In the genomic region with DNA sequence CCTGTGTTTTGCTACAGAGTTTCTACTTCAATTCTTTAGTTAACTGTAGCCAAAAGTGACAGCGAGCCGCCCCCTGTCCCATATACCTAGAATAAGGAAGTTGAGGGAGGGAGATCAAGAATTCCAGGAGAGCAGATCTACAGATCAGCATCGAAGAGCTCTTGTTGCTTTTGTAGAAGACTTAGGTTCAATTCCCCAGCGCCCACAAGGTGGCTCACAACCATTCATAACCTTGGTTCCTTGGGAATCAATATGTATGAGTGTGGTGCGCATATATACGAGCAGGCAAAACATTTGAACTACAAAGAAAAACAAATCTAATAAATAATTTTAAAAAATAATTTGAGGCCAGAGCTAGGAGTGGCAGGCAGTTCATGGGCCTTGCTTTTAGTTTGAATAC, we compare ENCODE assay signal across 26 mouse cellular contexts. TPM values are rescaled to one million over a fixed set of nuclear protein-coding genes. Genes with fewer than 3 reads are reported as not detected.
DNase-seq lines count a peak whose midpoint lies in the region; ATAC-seq and TF ChIP-seq lines count a peak whose summit lies in the region.
"Had no signal": no experiment of that assay in that cellular context is flagged by ENCODE, and none has a peak within 500 bp of the region (broad histone marks: within the 10 kb centered on the region; RNA-seq: fewer than 3 reads in every experiment).

No protein-coding gene starts in this region.

- no peak overlapping the region for H3K4me2 ChIP-seq in midbrain, postnatal 0 days (ENCODE audit: low read depth, low read length, poor library complexity, severe bottlenecking)
- no peak overlapping the region for H3K4me2 ChIP-seq in midbrain, embryonic 15.5 days
- H3K4me2 ChIP-seq in CH12.LX (ENCODE audit: insufficient read depth, low read depth, poor library complexity, severe bottlenecking) (no peak overlapping the region), myocyte (ENCODE audit: low read depth) (peak overlapping the region; percentile 93)
- H3K4me2 ChIP-seq in heart, embryonic 12.5 days = no peak overlapping the region
- H3K4me2 ChIP-seq: heart, embryonic 15.5 days; hindbrain, embryonic 14.5 days had no signal

- TF ChIP-seq RAD21 in CH12.LX (IDR thresholded peaks at IDR 0.05; ENCODE audit: low read depth, low read length) = peak; percentile 25

- no peaks in the 10 kb centered on the region for H3K79me2 ChIP-seq in CH12.LX (replicated peaks; ENCODE audit: control insufficient read depth, extremely low read depth, insufficient read depth, poor library complexity, severe bottlenecking)
- H3K79me2 ChIP-seq in myocyte (ENCODE audit: control insufficient read depth, insufficient read depth) = no peaks in the 10 kb centered on the region

- ATAC-seq in midbrain, postnatal 0 days (ENCODE audit: low FRiP score) = no peak
- ATAC-seq in midbrain, embryonic 15.5 days (replicated peaks) = no peak
- ATAC-seq in heart, embryonic 12.5 days (ENCODE audit: insufficient number of reproducible peaks, low FRiP score) = no peak
- ATAC-seq: forebrain, embryonic 14.5 days; intestine, embryonic 16.5 days had no signal

- in situ Hi-C loops in CH12.LX (cut with MboI; ENCODE audit: low pct_ligation_motif_present, low pct_unique_long_range_greater_than_20kb, low sequenced_read_pairs) = no loop called here

- no peak for TF ChIP-seq EP300 in CH12.LX (IDR thresholded peaks at IDR 0.05; ENCODE audit: low read length)

- H3K27ac ChIP-seq in midbrain, postnatal 0 days (ENCODE audit: low read depth, low read length) = no peak overlapping the region
- no peak overlapping the region for H3K27ac ChIP-seq in midbrain, embryonic 15.5 days
- no peak overlapping the region for H3K27ac ChIP-seq in CH12.LX (ENCODE audit: insufficient read depth, low read depth)
- H3K27ac ChIP-seq in heart, embryonic 12.5 days (ENCODE audit: poor library complexity, severe bottlenecking) = no peak overlapping the region
- H3K27ac ChIP-seq: embryonic facial prominence, embryonic 10.5 days; forebrain, embryonic 10.5 days; gastrocnemius, adult 2 months; heart, embryonic 15.5 days; hindbrain, embryonic 14.5 days had no signal

- no peak for DNase-seq in midbrain, postnatal 0 days (ENCODE audit: low spot score)
- DNase-seq in CH12.LX (ENCODE audit: extremely low read depth) (no peak), MN1 (ENCODE audit: low spot score) (peak; percentile 57)
- DNase-seq in cerebellum, adult 8-10 months = no peak
- DNase-seq: adrenal gland, adult 8-10 months; cerebellum, adult 11 months; cerebellum, adult 9-10 months; cerebellum, postnatal 36 days had no signal

- H3K9me3 ChIP-seq in midbrain, postnatal 0 days (ENCODE audit: low read length) = no peaks in the 10 kb centered on the region
- H3K9me3 ChIP-seq in midbrain, embryonic 15.5 days = no peaks in the 10 kb centered on the region
- H3K9me3 ChIP-seq in CH12.LX (replicated peaks; ENCODE audit: low read length) = peaks cover 6% of the 10 kb centered on the region
- peaks cover 4% of the 10 kb centered on the region for H3K9me3 ChIP-seq in heart, embryonic 12.5 days (replicated peaks)
- H3K9me3 ChIP-seq: embryonic facial prominence, embryonic 10.5 days; forebrain, embryonic 10.5 days; heart, embryonic 15.5 days had no signal

- 32% methylated on average over 6 of the region's 6 CpGs for WGBS in midbrain, postnatal 0 days
- WGBS in midbrain, embryonic 15.5 days = 32% methylated on average over 6 of the region's 6 CpGs
- 27% methylated on average over 6 of the region's 6 CpGs for WGBS in heart, embryonic 12.5 days

- H3K9ac ChIP-seq in midbrain, postnatal 0 days (replicated peaks; ENCODE audit: low read length, poor library complexity, severe bottlenecking) = no peak overlapping the region
- no peak overlapping the region for H3K9ac ChIP-seq in midbrain, embryonic 15.5 days
- no peak overlapping the region for H3K9ac ChIP-seq in CH12.LX (ENCODE audit: insufficient read depth, low read depth)
- no peak overlapping the region for H3K9ac ChIP-seq in heart, embryonic 12.5 days
- H3K9ac ChIP-seq: heart, embryonic 15.5 days; hindbrain, embryonic 14.5 days had no signal

- peaks cover 3% of the 10 kb centered on the region; the same call in 1 of the 2 replicates for H3K4me1 ChIP-seq in midbrain, postnatal 0 days (ENCODE audit: insufficient read depth, low read length)
- H3K4me1 ChIP-seq in midbrain, embryonic 15.5 days = peaks cover 23% of the 10 kb centered on the region
- peaks cover 6 to 30% of the 10 kb centered on the region in 2 experiments for H3K4me1 ChIP-seq in CH12.LX (ENCODE audit: control insufficient read depth in 1 of 2, insufficient read depth in 2 of 2)
- H3K4me1 ChIP-seq in heart, embryonic 12.5 days (replicated peaks) = peaks cover 40% of the 10 kb centered on the region

- TF ChIP-seq POLR2A in CH12.LX (IDR thresholded peaks at IDR 0.05; ENCODE audit: low read depth, low read length) (no peak), myocyte (IDR thresholded peaks at IDR 0.05; ENCODE audit: insufficient read length, low read depth) (no peak)

- peaks cover 56% of the 10 kb centered on the region for H3K27me3 ChIP-seq in midbrain, postnatal 0 days (ENCODE audit: insufficient read depth, low read length)
- H3K27me3 ChIP-seq in midbrain, embryonic 15.5 days (replicated peaks) = peaks cover 76% of the 10 kb centered on the region
- H3K27me3 ChIP-seq in CH12.LX (replicated peaks) (peaks cover 2% of the 10 kb centered on the region), myocyte (ENCODE audit: control insufficient read depth, insufficient read depth, insufficient read length) (no peaks in the 10 kb centered on the region)
- H3K27me3 ChIP-seq in heart, embryonic 12.5 days (replicated peaks) = peaks cover 81% of the 10 kb centered on the region

- no peak overlapping the region for H3K4me3 ChIP-seq in midbrain, postnatal 0 days (ENCODE audit: low read depth, low read length)
- H3K4me3 ChIP-seq in midbrain, embryonic 15.5 days = no peak overlapping the region
- H3K4me3 ChIP-seq in CH12.LX (replicated peaks in 1 of 3; ENCODE audit: low read depth in 2 of 3, low read length in 2 of 3, poor library complexity in 1 of 3) = no peak overlapping the region
- H3K4me3 ChIP-seq in myocyte = no peak overlapping the region
- no peak overlapping the region for H3K4me3 ChIP-seq in heart, embryonic 12.5 days
- H3K4me3 ChIP-seq: erythroblast, embryonic 14.5 days; forebrain, embryonic 10.5 days; gastrocnemius, adult 2 months; heart, embryonic 15.5 days had no signal

- peak; percentile 23; the same call in 1 of the 2 replicates for TF ChIP-seq CTCF in midbrain, postnatal 0 days (IDR thresholded peaks at IDR 0.05)
- TF ChIP-seq CTCF in CH12.LX (conservative IDR thresholded peaks at IDR 0.05 in 1 of 2, IDR thresholded peaks at IDR 0.05 in 1 of 2; ENCODE audit: low read depth in 2 of 2, low read length in 2 of 2) = peak in 1 of 2 experiments; percentile 58; a peak in 2 of 4 replicates

- no peak overlapping the region for H3ac ChIP-seq in myocyte (ENCODE audit: control insufficient read depth, insufficient read length)

- dilution Hi-C loops in CH12.LX (cut with MboI; ENCODE audit: extremely low pct_ligation_motif_present, extremely low pct_unique_long_range_greater_than_20kb, low sequenced_read_pairs) = no loop called here

- H3K36me3 ChIP-seq in midbrain, postnatal 0 days (ENCODE audit: insufficient read depth, low read length) = no peaks in the 10 kb centered on the region
- no peaks in the 10 kb centered on the region for H3K36me3 ChIP-seq in midbrain, embryonic 15.5 days (replicated peaks)
- no peaks in the 10 kb centered on the region for H3K36me3 ChIP-seq in CH12.LX (replicated peaks in 1 of 2; ENCODE audit: control insufficient read depth in 1 of 2, insufficient read depth in 1 of 2, low read length in 1 of 2)
- H3K36me3 ChIP-seq in myocyte (ENCODE audit: control insufficient read depth, insufficient read depth) = no peaks in the 10 kb centered on the region
- no peaks in the 10 kb centered on the region for H3K36me3 ChIP-seq in heart, embryonic 12.5 days
- H3K36me3 ChIP-seq: embryonic facial prominence, embryonic 10.5 days; forebrain, embryonic 10.5 days; heart, embryonic 15.5 days had no signal

RNA-seq across cellular contexts. Expression of a gene that starts 3.2 kb away (rescaled TPM):
- 0.38 and 1.5 TPM in 2 replicates for total RNA-seq in midbrain, postnatal 0 days (2014; rRNA removed)
- not detected in 2 replicates for polyA plus RNA-seq in midbrain, postnatal 0 days (2015; fragmentation: Nextera tagmentation; extraction: Ambion mirVana)
- polyA plus RNA-seq in midbrain, embryonic 15.5 days (2015; fragmentation: Nextera tagmentation; extraction: Ambion mirVana) = 0.17 TPM in 1 of 2 replicates, not detected in the other
- total RNA-seq in CH12.LX (2012; rRNA removed) = 19.1 and 25.4 TPM in 2 replicates
- 61.6 and 64.4 TPM in 2 replicates for total RNA-seq in CH12.LX (2014; rRNA removed)
- polyA plus RNA-seq in CH12.LX (2012; ENCODE audit: insufficient read length, low read depth) = 56.2 and 58.0 TPM in 2 replicates
- 3.3 TPM for polyA plus RNA-seq in myocyte (2012; fragmentation: generic; extraction: Trizol)
- not detected in 2 replicates for polyA plus RNA-seq in heart, embryonic 12.5 days (2016; fragmentation: Nextera tagmentation; extraction: Ambion mirVana)
- polyA plus RNA-seq: erythroblast, embryonic 14.5 days; forebrain, embryonic 14.5 days; heart, embryonic 15.5 days; hindbrain, embryonic 14.5 days had no signal

RNA-seq across cellular contexts. Expression of a gene that starts 8.5 kb away (rescaled TPM):
- total RNA-seq in midbrain, postnatal 0 days (2014; rRNA removed) = 0.33 TPM in 2 replicates
- polyA plus RNA-seq in midbrain, postnatal 0 days (2015; fragmentation: Nextera tagmentation; extraction: Ambion mirVana) = 0.81 and 1.1 TPM in 2 replicates
- polyA plus RNA-seq in midbrain, embryonic 15.5 days (2015; fragmentation: Nextera tagmentation; extraction: Ambion mirVana) = 2.0 and 2.9 TPM in 2 replicates
- not detected in 2 replicates for total RNA-seq in CH12.LX (2012; rRNA removed)
- total RNA-seq in CH12.LX (2014; rRNA removed) = not detected in 2 replicates
- polyA plus RNA-seq in CH12.LX (2012; ENCODE audit: insufficient read length, low read depth) = not detected in 2 replicates
- 0.06 TPM for polyA plus RNA-seq in myocyte (2012; fragmentation: generic; extraction: Trizol)
- not detected in 2 replicates for polyA plus RNA-seq in heart, embryonic 12.5 days (2016; fragmentation: Nextera tagmentation; extraction: Ambion mirVana)
- total RNA-seq: adrenal gland, adult 8-10 months; adrenal gland, postnatal 36 days; gastrocnemius, postnatal 25 days; granulocyte monocyte progenitor cell, adult 5-6 weeks; heart, adult 8-10 months; heart, postnatal 14 days; hematopoietic stem cell, adult 5-6 weeks had no signal
- polyA plus RNA-seq: erythroblast, embryonic 14.5 days; forebrain, embryonic 14.5 days; heart, embryonic 15.5 days; intestine, embryonic 16.5 days had no signal

RNA-seq across cellular contexts. Expression of a gene that starts 18.2 kb away (rescaled TPM):
- 122 and 144 TPM in 2 replicates for total RNA-seq in midbrain, postnatal 0 days (2014; rRNA removed)
- 89.2 and 93.8 TPM in 2 replicates for polyA plus RNA-seq in midbrain, postnatal 0 days (2015; fragmentation: Nextera tagmentation; extraction: Ambion mirVana)
- polyA plus RNA-seq in midbrain, embryonic 15.5 days (2015; fragmentation: Nextera tagmentation; extraction: Ambion mirVana) = 103 and 106 TPM in 2 replicates
- total RNA-seq in CH12.LX (2012; rRNA removed) (32.5 and 33.8 TPM in 2 replicates), CH12.LX (2014; rRNA removed) (33.9 and 41.0 TPM in 2 replicates)
- polyA plus RNA-seq in CH12.LX (2012; ENCODE audit: insufficient read length, low read depth) (158 and 182 TPM in 2 replicates), myocyte (2012; fragmentation: generic; extraction: Trizol) (72.0 TPM)
- polyA plus RNA-seq in heart, embryonic 12.5 days (2016; fragmentation: Nextera tagmentation; extraction: Ambion mirVana) = 46.3 and 46.9 TPM in 2 replicates

RNA-seq across cellular contexts. Expression of a gene that starts 28.1 kb away (rescaled TPM):
- 5.5 and 7.3 TPM in 2 replicates for total RNA-seq in midbrain, postnatal 0 days (2014; rRNA removed)
- polyA plus RNA-seq in midbrain, postnatal 0 days (2015; fragmentation: Nextera tagmentation; extraction: Ambion mirVana) = 0.51 and 0.64 TPM in 2 replicates
- polyA plus RNA-seq in midbrain, embryonic 15.5 days (2015; fragmentation: Nextera tagmentation; extraction: Ambion mirVana) = 0.52 and 0.81 TPM in 2 replicates
- total RNA-seq in CH12.LX (2012; rRNA removed) = 0.04 TPM in 1 of 2 replicates, not detected in the other
- total RNA-seq in CH12.LX (2014; rRNA removed) = not detected in 2 replicates
- polyA plus RNA-seq in CH12.LX (2012; ENCODE audit: insufficient read length, low read depth) = 0.08 TPM in 1 of 2 replicates, not detected in the other
- polyA plus RNA-seq in myocyte (2012; fragmentation: generic; extraction: Trizol) = 0.11 TPM
- 0.04 and 0.14 TPM in 2 replicates for polyA plus RNA-seq in heart, embryonic 12.5 days (2016; fragmentation: Nextera tagmentation; extraction: Ambion mirVana)
- total RNA-seq: granulocyte monocyte progenitor cell, adult 5-6 weeks had no signal
- polyA plus RNA-seq: embryonic facial prominence, embryonic 10.5 days; embryonic facial prominence, embryonic 14.5 days; intestine, embryonic 16.5 days had no signal

RNA-seq across cellular contexts. Expression of a gene that starts 50.2 kb away (rescaled TPM):
- total RNA-seq in midbrain, postnatal 0 days (2014; rRNA removed) = 45.1 and 50.6 TPM in 2 replicates
- polyA plus RNA-seq in midbrain, postnatal 0 days (2015; fragmentation: Nextera tagmentation; extraction: Ambion mirVana) = 50.6 and 57.4 TPM in 2 replicates
- polyA plus RNA-seq in midbrain, embryonic 15.5 days (2015; fragmentation: Nextera tagmentation; extraction: Ambion mirVana) = 72.7 and 84.7 TPM in 2 replicates
- total RNA-seq in CH12.LX (2012; rRNA removed) (49.4 and 63.2 TPM in 2 replicates), CH12.LX (2014; rRNA removed) (87.5 and 89.4 TPM in 2 replicates)
- polyA plus RNA-seq in CH12.LX (2012; ENCODE audit: insufficient read length, low read depth) (66.1 and 73.2 TPM in 2 replicates), myocyte (2012; fragmentation: generic; extraction: Trizol) (99.7 TPM)
- 81.5 and 83.5 TPM in 2 replicates for polyA plus RNA-seq in heart, embryonic 12.5 days (2016; fragmentation: Nextera tagmentation; extraction: Ambion mirVana)

Comparison
In these comparisons a context has a peak if more than half of its experiments do, and no peak if none do; other contexts are left out.
1. RNA of a gene that starts 3.2 kb away (polyA plus RNA-seq): 56.2 to 58.0 TPM in CH12.LX; 3.3 TPM in myocyte (single experiment), not detected in heart, embryonic 12.5 days, not detected in midbrain, postnatal 0 days and 0.17 TPM in midbrain, embryonic 15.5 days; every median in the first group is over 10 times any median in the second.